Mouse (Mus musculus) MEL (cell line): Measurements from ENCODE around the gene Ttc9b. TPM values are rescaled to one million over a fixed set of nuclear protein-coding genes. Genes with fewer than 3 reads are reported as not detected.

Source experiments
- DNase-seq: peaks from one replicate; pipeline ENCODE4 v3.0.0; 2011; ENCODE audit warnings: low read depth, low spot score
- H3K27ac ChIP-seq: 2 replicates; pipeline ENCODE4 v1.5.1; 2012; ENCODE audit warnings: low read depth, mild to moderate bottlenecking, control low read depth, low read length, moderate library complexity; ENCODE audit not compliant: control insufficient read depth
- H3K27me3 ChIP-seq, 2 experiments: fragments of 150-350 bp in 1 of 2; sonication (generic) in 1 of 2; 2 replicates each; pipeline ENCODE4 v1.6.1; 2012; ENCODE audit warnings: low read length in 2 of 2, mild to moderate bottlenecking in 2 of 2, improper control_type of control experiment in 1 of 2, moderate library complexity in 1 of 2; ENCODE audit not compliant: insufficient read depth in 2 of 2, control insufficient read depth in 1 of 2
- H3K36me3 ChIP-seq, 2 experiments: 2 replicates each; pipeline ENCODE4 v1.6.1; 2012 to 2014; ENCODE audit warnings: low read length in 2 of 2, improper control_type of control experiment in 1 of 2, inconsistent platforms in 1 of 2, mild to moderate bottlenecking in 1 of 2; ENCODE audit not compliant: insufficient read depth in 2 of 2, control insufficient read depth in 1 of 2
- H3K4me1 ChIP-seq, 2 experiments: fragments of 150-350 bp in 1 of 2; sonication (generic) in 1 of 2; 2 replicates each; pipeline ENCODE4 v1.6.1; 2012; ENCODE audit warnings: low read length in 2 of 2, improper control_type of control experiment in 1 of 2, mild to moderate bottlenecking in 1 of 2; ENCODE audit not compliant: insufficient read depth in 2 of 2, control insufficient read depth in 1 of 2
- H3K4me3 ChIP-seq, 2 experiments: fragments of 150-350 bp in 1 of 2; sonication (generic) in 1 of 2; 2 replicates each; pipeline ENCODE4 v1.5.1; 2012; ENCODE audit warnings: low read depth in 2 of 2, low read length in 2 of 2, mild to moderate bottlenecking in 2 of 2, moderate library complexity in 2 of 2, control low read depth in 1 of 2, improper control_type of control experiment in 1 of 2; ENCODE audit not compliant: control insufficient read depth in 1 of 2, insufficient read depth in 1 of 2
- H3K79me2 ChIP-seq: 2 replicates; pipeline ENCODE4 v1.6.1; 2012; ENCODE audit warnings: mild to moderate bottlenecking, low read length, moderate library complexity; ENCODE audit not compliant: control insufficient read depth, poor library complexity, insufficient read depth
- H3K9ac ChIP-seq: 2 replicates; pipeline ENCODE4 v1.6.1; 2012; ENCODE audit warnings: low read depth, mild to moderate bottlenecking, control low read depth, low read length, moderate library complexity; ENCODE audit not compliant: control insufficient read depth, poor library complexity, severe bottlenecking
- H3K9me3 ChIP-seq: fragments of 150-350 bp; sonication (generic); replicated peaks from 2 replicates; pipeline ENCODE4 v1.6.1; 2012; ENCODE audit warnings: mild to moderate bottlenecking, low read length, improper control_type of control experiment, moderate library complexity; ENCODE audit not compliant: insufficient read depth
- GABPA ChIP-seq: IDR thresholded peaks from 2 replicates; pipeline ENCODE4 v1.6.1; 2012; ENCODE audit warnings: low read depth, mild to moderate bottlenecking, inconsistent platforms, low read length, improper control_type of control experiment, moderate library complexity
- HCFC1 ChIP-seq: IDR thresholded peaks from 2 replicates; pipeline ENCODE4 v1.6.1; 2012; ENCODE audit warnings: low read depth, mild to moderate bottlenecking, inconsistent platforms, low read length, improper control_type of control experiment, moderate library complexity
- MAZ ChIP-seq: IDR thresholded peaks from 2 replicates; pipeline ENCODE4 v1.6.1; 2012; ENCODE audit warnings: low read depth, mild to moderate bottlenecking, inconsistent platforms, low read length, improper control_type of control experiment
- MEF2A ChIP-seq: IDR thresholded peaks from 2 replicates; pipeline ENCODE4 v1.6.1; 2014; ENCODE audit warnings: low read depth, mild to moderate bottlenecking, inconsistent platforms, low read length, improper control_type of control experiment; ENCODE audit not compliant: poor library complexity, insufficient replicate concordance, severe bottlenecking; ENCODE audit errors: extremely low read depth
- MYB ChIP-seq: IDR thresholded peaks from 2 replicates; pipeline ENCODE4 v1.6.1; 2011; ENCODE audit warnings: mild to moderate bottlenecking, low read depth, low read length, improper control_type of control experiment
- NELFE ChIP-seq: IDR thresholded peaks from 2 replicates; pipeline ENCODE4 v1.6.1; 2011; ENCODE audit warnings: low read depth, low read length, improper control_type of control experiment
- RAD21 ChIP-seq: IDR thresholded peaks from 2 replicates; pipeline ENCODE4 v1.6.1; 2011; ENCODE audit warnings: mild to moderate bottlenecking, low read depth, low read length, improper control_type of control experiment
- RCOR1 ChIP-seq: IDR thresholded peaks from 2 replicates; pipeline ENCODE4 v1.6.1; 2012; ENCODE audit warnings: low read depth, mild to moderate bottlenecking, inconsistent platforms, low read length, improper control_type of control experiment
- SIN3A ChIP-seq: IDR thresholded peaks from 2 replicates; pipeline ENCODE4 v1.6.1; 2012; ENCODE audit warnings: low read length, improper control_type of control experiment, inconsistent platforms
- TBP ChIP-seq: IDR thresholded peaks from 2 replicates; pipeline ENCODE4 v1.8.0; 2011; ENCODE audit warnings: low read depth, low read length, improper control_type of control experiment
- TCF12 ChIP-seq: IDR thresholded peaks from 2 replicates; pipeline ENCODE4 v1.6.1; 2014; ENCODE audit warnings: low read depth, mild to moderate bottlenecking, inconsistent platforms, low read length, improper control_type of control experiment, moderate library complexity
- UBTF ChIP-seq: IDR thresholded peaks from 2 replicates; pipeline ENCODE4 v1.6.1; 2012; ENCODE audit warnings: low read depth, mild to moderate bottlenecking, inconsistent platforms, low read length, improper control_type of control experiment, moderate library complexity, borderline replicate concordance; ENCODE audit not compliant: insufficient read depth
- USF1 ChIP-seq: IDR thresholded peaks from 2 replicates; pipeline ENCODE4 v1.6.1; 2014; ENCODE audit warnings: low read depth, mild to moderate bottlenecking, inconsistent platforms, low read length, improper control_type of control experiment, moderate library complexity
- USF2 ChIP-seq, 2 experiments: IDR thresholded peaks; 2 replicates each; pipeline ENCODE4 v1.6.1; 2011 to 2012; ENCODE audit warnings: improper control_type of control experiment in 2 of 2, low read length in 2 of 2, borderline replicate concordance in 1 of 2, inconsistent platforms in 1 of 2, low read depth in 1 of 2, mild to moderate bottlenecking in 1 of 2; ENCODE audit not compliant: insufficient read depth in 1 of 2
- ZC3H11A ChIP-seq: IDR thresholded peaks from 2 replicates; pipeline ENCODE4 v1.6.1; 2012; ENCODE audit warnings: low read depth, mild to moderate bottlenecking, inconsistent platforms, low read length, improper control_type of control experiment
- ZKSCAN1 ChIP-seq: IDR thresholded peaks from 2 replicates; pipeline ENCODE4 v1.6.1; 2012; ENCODE audit warnings: low read depth, mild to moderate bottlenecking, inconsistent platforms, low read length, improper control_type of control experiment, moderate library complexity
- ZNF384 ChIP-seq: IDR thresholded peaks from 2 replicates; pipeline ENCODE4 v1.6.1; 2012; ENCODE audit warnings: low read depth, mild to moderate bottlenecking, inconsistent platforms, low read length, improper control_type of control experiment
- polyA plus RNA-seq, 2 experiments: library from polyadenylated mRNA; stranded (reverse) in 1 of 2; unstranded in 1 of 2; fragments of >175 nt in 1 of 2; fragments of >200 nt in 1 of 2; gene quantifications; 2 replicates each; pipeline versions ENCODE4 v1.2.1 to v1.2.4; 2012; ENCODE audit warnings: low replicate concordance in 2 of 2, low read depth in 1 of 2; ENCODE audit not compliant: insufficient read length in 2 of 2, insufficient read depth in 1 of 2, missing spikeins in 1 of 2
- total RNA-seq: library from RNA; depleted of rRNA; stranded (reverse); fragments of 300-350 nt; gene quantifications from 2 replicates; pipeline ENCODE4 v1.2.3, GENCODE M21; 2012

Gene Ttc9b
- total and polyA plus RNA-seq, 3 experiments: 0.19 TPM; not detected in 1

- Histone ChIP-seq H3K27me3 (no peaks in the 10 kb centered on the region), H3K36me3 (no peaks in the 10 kb centered on the region), H3K4me1 (0 out of 4 replicates have a peak, but pooled peaks cover 0 to under 1% of the 10 kb centered on the region in 2 experiments), H3K9ac (no peak overlapping the region), H3K79me2 (no peaks in the 10 kb centered on the region), H3K4me3 (no peak overlapping the region), H3K9me3 (no peaks in the 10 kb centered on the region), H3K27ac (no peak overlapping the region)
- TF ChIP-seq RAD21 (no peak), UBTF (no peak)
- DNase-seq: no peak
These were observed 2.9 kb downstream of the Ttc9b start for GRCm38 (mm10) chr7:27656600-27656999.

GRCm38 (mm10) chr7:27657824-27658395, 4.2 kb downstream of the Ttc9b start:
- DNase-seq: no peak
- Histone ChIP-seq H3K36me3 (no peaks in the 10 kb centered on the region), H3K9ac (no peak overlapping the region), H3K27ac (no peak overlapping the region), H3K27me3 (no peaks in the 10 kb centered on the region), H3K9me3 (no peaks in the 10 kb centered on the region), H3K4me1 (no peaks in the 10 kb centered on the region), H3K4me3 (no peak overlapping the region), H3K79me2 (no peaks in the 10 kb centered on the region)
- TF ChIP-seq MEF2A (no peak), NELFE (no peak), TCF12 (no peak), SIN3A (no peak), GABPA (no peak), ZKSCAN1 (no peak), ZC3H11A (no peak), USF1 (no peak), HCFC1 (no peak), MYB (no peak), MAZ (no peak), TBP (no peak), ZNF384 (no peak), USF2 (IDR thresholded peaks at IDR 0.05; ENCODE audit: borderline replicate concordance in 1 of 2, insufficient read depth in 1 of 2, low read depth in 1 of 2, low read length in 2 of 2) (no peak), RCOR1 (no peak), UBTF (no peak)
